In the genomic region with DNA sequence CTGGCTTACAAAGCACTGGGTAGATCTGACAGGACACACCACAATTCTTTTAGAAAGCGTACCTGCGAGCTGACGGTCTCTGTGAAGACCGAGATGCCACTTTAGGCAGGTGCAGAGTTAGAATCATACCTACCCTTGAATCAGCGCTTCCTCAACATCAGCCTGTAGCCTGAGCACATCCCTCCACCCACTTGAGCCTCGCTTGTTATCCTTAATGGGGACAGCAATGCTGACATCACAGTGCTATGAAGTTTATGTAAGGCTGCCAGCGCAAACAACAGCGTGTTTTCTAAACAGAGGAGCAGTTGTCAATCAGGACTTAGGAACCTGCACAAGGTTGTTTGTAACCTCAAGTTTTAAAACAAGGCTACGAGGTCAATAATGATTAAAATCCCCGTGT, we compare ENCODE assay signal across 8 mouse cellular contexts. TPM values are rescaled to one million over a fixed set of nuclear protein-coding genes. Genes with fewer than 3 reads are reported as not detected.
DNase-seq lines count a peak whose midpoint lies in the region; ATAC-seq and TF ChIP-seq lines count a peak whose summit lies in the region.

No protein-coding gene starts in this region.

- no peaks in the 10 kb centered on the region for H3K27me3 ChIP-seq in testis, adult 2 months (ENCODE audit: control insufficient read depth, insufficient read depth, low read length)
- H3K27me3 ChIP-seq in forebrain, embryonic 13.5 days, result no peaks in the 10 kb centered on the region
- no peaks in the 10 kb centered on the region for H3K27me3 ChIP-seq in intestine, embryonic 15.5 days (replicated peaks)
- H3K27me3 ChIP-seq in liver, embryonic 11.5 days (replicated peaks; ENCODE audit: control insufficient read depth, insufficient read depth, low read length), result no peaks in the 10 kb centered on the region
- no peaks in the 10 kb centered on the region for H3K27me3 ChIP-seq in neural tube, embryonic 11.5 days (ENCODE audit: control insufficient read depth, insufficient read depth, low read length)

- WGBS in forebrain, embryonic 13.5 days, result 21% methylated on average over 10 of the region's 10 CpGs
- 17% methylated on average over 10 of the region's 10 CpGs for WGBS in intestine, embryonic 15.5 days
- WGBS in liver, embryonic 11.5 days, result 23% methylated on average over 10 of the region's 10 CpGs
- 25% methylated on average over 10 of the region's 10 CpGs for WGBS in neural tube, embryonic 11.5 days

- DNase-seq in testis, postnatal 14 days (ENCODE audit: low spot score), result no peak
- DNase-seq in liver, embryonic 11.5 days (ENCODE audit: low spot score), result no peak
- no peak for DNase-seq in neural tube, embryonic 11.5 days (ENCODE audit: low spot score)
- no peak for DNase-seq in gastrocnemius, postnatal 36 days
- DNase-seq in gastrocnemius, postnatal 4 days (ENCODE audit: low spot score in 2 of 2), result no peak

- peak overlapping the region; percentile 78; the same call in 1 of the 2 replicates for H3K4me3 ChIP-seq in testis, adult 2 months (ENCODE audit: control insufficient read depth, low read depth, low read length)
- peak overlapping the region; percentile 48 for H3K4me3 ChIP-seq in forebrain, embryonic 13.5 days
- peak overlapping the region; percentile 49 for H3K4me3 ChIP-seq in intestine, embryonic 15.5 days (replicated peaks)
- H3K4me3 ChIP-seq in liver, embryonic 11.5 days (ENCODE audit: low read depth, low read length), result peak overlapping the region; percentile 58
- peak overlapping the region; percentile 30 for H3K4me3 ChIP-seq in neural tube, embryonic 11.5 days (ENCODE audit: low read depth, low read length)

- peaks cover 2% of the 10 kb centered on the region; the same call in 1 of the 2 replicates for H3K4me1 ChIP-seq in testis, adult 2 months (ENCODE audit: control insufficient read depth, insufficient read depth, low read length)
- H3K4me1 ChIP-seq in forebrain, embryonic 13.5 days, result peaks cover 7% of the 10 kb centered on the region
- no peaks in the 10 kb centered on the region for H3K4me1 ChIP-seq in intestine, embryonic 15.5 days (replicated peaks)
- H3K4me1 ChIP-seq in liver, embryonic 11.5 days (replicated peaks; ENCODE audit: control insufficient read depth, insufficient read depth, low read length), result peaks cover 4% of the 10 kb centered on the region; the same call in 1 of the 2 replicates
- no peaks in the 10 kb centered on the region for H3K4me1 ChIP-seq in neural tube, embryonic 11.5 days (ENCODE audit: control insufficient read depth, insufficient read depth, low read length)

- intact Hi-C loops in gastrocnemius, postnatal 36 days (cut with DNase I), result no loop called here

- H3K9ac ChIP-seq in forebrain, embryonic 13.5 days, result peak overlapping the region; percentile 62; the same call in 1 of the 2 replicates
- peak overlapping the region; percentile 52 for H3K9ac ChIP-seq in intestine, embryonic 15.5 days
- H3K9ac ChIP-seq in liver, embryonic 11.5 days (ENCODE audit: low read depth, low read length), result peak overlapping the region; percentile 69
- peak overlapping the region; percentile 44; the same call in 1 of the 2 replicates for H3K9ac ChIP-seq in neural tube, embryonic 11.5 days (ENCODE audit: low read length)

- no peak for TF ChIP-seq CTCF in testis, adult 2 months (IDR thresholded peaks at IDR 0.05; ENCODE audit: control insufficient read depth, insufficient read depth, insufficient replicate concordance, low read depth, low read length)

- ATAC-seq in forebrain, embryonic 13.5 days, result no peak
- peak; percentile 69 for ATAC-seq in intestine, embryonic 15.5 days
- peak; percentile 62 for ATAC-seq in liver, embryonic 11.5 days (replicated peaks; ENCODE audit: low FRiP score)
- no peak; the same call in 1 of the 2 replicates for ATAC-seq in neural tube, embryonic 11.5 days (ENCODE audit: insufficient read depth, low FRiP score, low TSS enrichment)

- H3K36me3 ChIP-seq in testis, adult 2 months (ENCODE audit: control insufficient read depth, insufficient read depth, low read length), result no peaks in the 10 kb centered on the region
- H3K36me3 ChIP-seq in forebrain, embryonic 13.5 days (ENCODE audit: poor library complexity, severe bottlenecking), result no peaks in the 10 kb centered on the region
- no peaks in the 10 kb centered on the region for H3K36me3 ChIP-seq in intestine, embryonic 15.5 days
- no peaks in the 10 kb centered on the region for H3K36me3 ChIP-seq in liver, embryonic 11.5 days (ENCODE audit: control insufficient read depth, insufficient read depth, low read length)
- no peaks in the 10 kb centered on the region for H3K36me3 ChIP-seq in neural tube, embryonic 11.5 days (ENCODE audit: control insufficient read depth, insufficient read depth, low read length)

- no peak for TF ChIP-seq POLR2A in testis, adult 2 months (IDR thresholded peaks at IDR 0.05; ENCODE audit: control insufficient read depth, low read depth, low read length)

- peak overlapping the region; percentile 68 for H3K4me2 ChIP-seq in forebrain, embryonic 13.5 days
- H3K4me2 ChIP-seq in intestine, embryonic 15.5 days (replicated peaks), result peak overlapping the region; percentile 85
- peak overlapping the region; percentile 79 for H3K4me2 ChIP-seq in liver, embryonic 11.5 days
- H3K4me2 ChIP-seq in neural tube, embryonic 11.5 days (ENCODE audit: low read depth), result peak overlapping the region; percentile 66

- H3K9me3 ChIP-seq in forebrain, embryonic 13.5 days (replicated peaks), result no peaks in the 10 kb centered on the region
- no peaks in the 10 kb centered on the region for H3K9me3 ChIP-seq in intestine, embryonic 15.5 days
- H3K9me3 ChIP-seq in liver, embryonic 11.5 days (ENCODE audit: control insufficient read depth, low read length), result no peaks in the 10 kb centered on the region
- H3K9me3 ChIP-seq in neural tube, embryonic 11.5 days (ENCODE audit: control insufficient read depth, low read length), result no peaks in the 10 kb centered on the region

- no peak overlapping the region for H3K27ac ChIP-seq in testis, adult 2 months (ENCODE audit: control insufficient read depth, insufficient read depth, low read depth, low read length)
- H3K27ac ChIP-seq in forebrain, embryonic 13.5 days, result no peak overlapping the region
- no peak overlapping the region for H3K27ac ChIP-seq in intestine, embryonic 15.5 days
- H3K27ac ChIP-seq in liver, embryonic 11.5 days (ENCODE audit: low read depth, low read length), result no peak overlapping the region
- no peak overlapping the region for H3K27ac ChIP-seq in neural tube, embryonic 11.5 days (ENCODE audit: low read depth, low read length)

RNA-seq across cellular contexts. Expression of a gene that starts 27.1 kb away (rescaled TPM):
- polyA plus RNA-seq in testis, adult 2 months (2012; rRNA removed), result 120 and 202 TPM in 2 replicates
- polyA plus RNA-seq in forebrain, embryonic 13.5 days (2015; fragmentation: Nextera tagmentation; extraction: Ambion mirVana), result 79.0 and 92.5 TPM in 2 replicates
- polyA plus RNA-seq in intestine, embryonic 15.5 days (2015; fragmentation: Nextera tagmentation; extraction: Ambion mirVana), result 195 and 213 TPM in 2 replicates
- 160 and 164 TPM in 2 replicates for polyA plus RNA-seq in liver, embryonic 11.5 days (2014; fragmentation: Nextera tagmentation; extraction: Ambion mirVana)
- polyA plus RNA-seq in neural tube, embryonic 11.5 days (2014; fragmentation: Nextera tagmentation; extraction: Ambion mirVana), result 148 and 169 TPM in 2 replicates
- total RNA-seq in gastrocnemius, postnatal 36 days (2021), result 100 to 1,000 TPM in 1 of 2 experiments, 10 to 100 TPM in 1; 97.8 to 136 TPM
- total RNA-seq in gastrocnemius, postnatal 4 days (2021), result 100 to 1,000 TPM; 179 to 189 TPM

RNA-seq across cellular contexts. Expression of a gene that starts 31.1 kb away (rescaled TPM):
- 10.3 and 15.6 TPM in 2 replicates for polyA plus RNA-seq in testis, adult 2 months (2012; rRNA removed)
- polyA plus RNA-seq in forebrain, embryonic 13.5 days (2015; fragmentation: Nextera tagmentation; extraction: Ambion mirVana), result 10.1 and 12.3 TPM in 2 replicates
- polyA plus RNA-seq in intestine, embryonic 15.5 days (2015; fragmentation: Nextera tagmentation; extraction: Ambion mirVana), result 41.3 and 42.4 TPM in 2 replicates
- polyA plus RNA-seq in liver, embryonic 11.5 days (2014; fragmentation: Nextera tagmentation; extraction: Ambion mirVana), result 43.0 and 45.5 TPM in 2 replicates
- 20.0 and 22.9 TPM in 2 replicates for polyA plus RNA-seq in neural tube, embryonic 11.5 days (2014; fragmentation: Nextera tagmentation; extraction: Ambion mirVana)
- total RNA-seq in gastrocnemius, postnatal 36 days (2021), result 10 to 100 TPM; 34.5 to 42.6 TPM
- 10 to 100 TPM; 36.5 to 41.9 TPM for total RNA-seq in gastrocnemius, postnatal 4 days (2021)

Comparison
In these comparisons a context has a peak if more than half of its experiments do, and no peak if none do; other contexts are left out.
1. ATAC-seq: peak in intestine, embryonic 15.5 days (single experiment) and liver, embryonic 11.5 days (single experiment); none in forebrain, embryonic 13.5 days (single experiment) and neural tube, embryonic 11.5 days (single experiment).
2. Peak in every context shown above with its lines, with median percentiles within 50 percentile points of each other: H3K4me3 ChIP-seq, H3K4me2 ChIP-seq and H3K9ac ChIP-seq.